Mouse (Mus musculus): ENCODE results near the gene Mob3c. TPM values are rescaled to one million over a fixed set of nuclear protein-coding genes. Genes with fewer than 3 reads are reported as not detected.

The Mob3c gene
- polyA plus RNA-seq (2012; rRNA removed), result 17.8 and 18.5 TPM in 2 replicates

- peak within 1 kb of the TSS; percentile 85 for H3K4me3 ChIP-seq (ENCODE audit: insufficient read depth, low read depth, low read length)
- TF ChIP-seq CTCF (conservative IDR thresholded peaks at IDR 0.05; ENCODE audit: insufficient read depth, insufficient read length, low read depth, low read length) (no peak), POLR2A (IDR thresholded peaks at IDR 0.05; ENCODE audit: low read depth, low read length) (peak; percentile 46)
- peak within 1 kb of the TSS; percentile 79 for H3K27ac ChIP-seq (ENCODE audit: insufficient read depth, low read depth, low read length)
- WGBS, result 1% methylated on average over 54 of the region's 57 CpGs
- DNase-seq, result peak; percentile 93
- H3K36me3 ChIP-seq (ENCODE audit: control insufficient read depth, insufficient read depth, low read length), result no peaks in the 10 kb centered on the region; the same call in 1 of the 2 replicates
- H3K27me3 ChIP-seq (replicated peaks; ENCODE audit: control insufficient read depth, insufficient read depth, low read length), result no peaks in the 10 kb centered on the region
- peaks cover 3% of the 10 kb centered on the region; the same call in 1 of the 2 replicates for H3K4me1 ChIP-seq (ENCODE audit: control insufficient read depth, insufficient read depth, low read length)
Observed at GRCm38 (mm10) chr4:115827888-115828571, at the start of gene Mob3c. Gene Mob3c (plus strand): TSS chr4:115828092.

DNA sequence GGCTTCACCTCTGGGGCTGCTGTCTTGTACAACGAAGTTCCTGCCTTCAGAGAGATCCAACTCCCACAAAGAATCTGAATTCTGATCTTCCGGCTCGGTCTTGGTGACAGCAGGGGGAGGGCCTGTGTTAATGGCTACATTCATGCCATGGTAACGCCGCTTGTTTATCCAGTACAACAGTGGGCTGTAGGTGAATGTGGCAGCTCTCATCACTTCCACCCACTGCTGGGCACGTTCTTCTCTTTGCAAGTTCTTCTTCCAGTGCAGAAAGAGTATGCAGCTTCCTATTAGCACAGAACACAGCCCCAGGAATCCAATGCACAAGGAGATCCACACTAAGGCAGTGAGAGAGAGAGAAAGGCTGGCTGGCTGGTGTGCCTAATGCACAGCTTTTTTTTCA, 47.6 kb upstream of the Mob3c start:
- no peak for TF ChIP-seq POLR2A (IDR thresholded peaks at IDR 0.05; ENCODE audit: low read depth, low read length)
- no peak for TF ChIP-seq CTCF (conservative IDR thresholded peaks at IDR 0.05; ENCODE audit: insufficient read depth, insufficient read length, low read depth, low read length)
- WGBS, result 28% methylated on average over 6 of the region's 6 CpGs
- peaks cover 3% of the 10 kb centered on the region; the same call in 1 of the 2 replicates for H3K4me1 ChIP-seq (ENCODE audit: control insufficient read depth, insufficient read depth, low read length)
- peaks cover 1% of the 10 kb centered on the region; the same call in 1 of the 2 replicates for H3K36me3 ChIP-seq (ENCODE audit: control insufficient read depth, insufficient read depth, low read length)
- H3K27me3 ChIP-seq (replicated peaks; ENCODE audit: control insufficient read depth, insufficient read depth, low read length), result no peaks in the 10 kb centered on the region
- no peak overlapping the region for H3K4me3 ChIP-seq (ENCODE audit: insufficient read depth, low read depth, low read length)
- DNase-seq, result no peak
- H3K27ac ChIP-seq (ENCODE audit: insufficient read depth, low read depth, low read length), result no peak overlapping the region

DNA sequence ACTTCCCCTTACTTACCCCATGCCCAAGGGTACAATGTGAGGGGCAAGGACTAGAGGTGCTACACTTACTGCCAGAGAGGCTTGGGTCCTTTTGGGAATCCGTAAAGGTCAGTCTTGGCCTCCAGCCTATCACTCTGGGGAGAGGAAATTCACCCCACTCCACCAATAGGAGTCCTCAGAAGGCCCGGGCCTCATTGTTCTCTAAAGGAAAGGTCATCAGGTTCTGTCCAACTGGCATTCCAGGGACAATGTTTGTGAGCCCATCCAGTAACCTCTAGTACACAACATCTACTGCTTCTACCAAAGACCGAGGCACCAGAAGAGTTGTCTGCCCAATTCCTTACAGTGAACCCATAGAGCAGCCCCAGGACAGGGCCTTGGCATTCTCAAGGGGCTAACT, 47.0 kb upstream of the Mob3c start, which contains the start of gene Tex38:
Tex38 (minus strand) TSS at position 101 of the 400 bp plus-strand sequence.
- 84% methylated on average over 3 of the region's 3 CpGs for WGBS
- DNase-seq, result no peak
- TF ChIP-seq CTCF (conservative IDR thresholded peaks at IDR 0.05; ENCODE audit: insufficient read depth, insufficient read length, low read depth, low read length), result no peak
- no peak for TF ChIP-seq POLR2A (IDR thresholded peaks at IDR 0.05; ENCODE audit: low read depth, low read length)
- H3K36me3 ChIP-seq (ENCODE audit: control insufficient read depth, insufficient read depth, low read length), result peaks cover 1% of the 10 kb centered on the region; the same call in 1 of the 2 replicates
- H3K4me3 ChIP-seq (ENCODE audit: insufficient read depth, low read depth, low read length), result no peak within 1 kb of the TSS
- H3K4me1 ChIP-seq (ENCODE audit: control insufficient read depth, insufficient read depth, low read length), result peaks cover 6% of the 10 kb centered on the region; the same call in 1 of the 2 replicates
- H3K27ac ChIP-seq (ENCODE audit: insufficient read depth, low read depth, low read length), result no peak within 1 kb of the TSS
- H3K27me3 ChIP-seq (replicated peaks; ENCODE audit: control insufficient read depth, insufficient read depth, low read length), result no peaks in the 10 kb centered on the region

- no peak for TF ChIP-seq CTCF (conservative IDR thresholded peaks at IDR 0.05; ENCODE audit: insufficient read depth, insufficient read length, low read depth, low read length)
- Histone ChIP-seq H3K4me1 (ENCODE audit: control insufficient read depth, insufficient read depth, low read length) (peaks cover 7% of the 10 kb centered on the region; the same call in 1 of the 2 replicates), H3K36me3 (ENCODE audit: control insufficient read depth, insufficient read depth, low read length) (peaks cover 1% of the 10 kb centered on the region; the same call in 1 of the 2 replicates), H3K27me3 (replicated peaks; ENCODE audit: control insufficient read depth, insufficient read depth, low read length) (no peaks in the 10 kb centered on the region), H3K4me3 (ENCODE audit: insufficient read depth, low read depth, low read length) (no peak overlapping the region), H3K27ac (ENCODE audit: insufficient read depth, low read depth, low read length) (no peak overlapping the region)
- DNase-seq, result no peak
- WGBS, result 92% methylated on average over 5 of the region's 5 CpGs
Observed at GRCm38 (mm10) chr4:115782026-115782805, 45.7 kb upstream of the Mob3c start.

DNA sequence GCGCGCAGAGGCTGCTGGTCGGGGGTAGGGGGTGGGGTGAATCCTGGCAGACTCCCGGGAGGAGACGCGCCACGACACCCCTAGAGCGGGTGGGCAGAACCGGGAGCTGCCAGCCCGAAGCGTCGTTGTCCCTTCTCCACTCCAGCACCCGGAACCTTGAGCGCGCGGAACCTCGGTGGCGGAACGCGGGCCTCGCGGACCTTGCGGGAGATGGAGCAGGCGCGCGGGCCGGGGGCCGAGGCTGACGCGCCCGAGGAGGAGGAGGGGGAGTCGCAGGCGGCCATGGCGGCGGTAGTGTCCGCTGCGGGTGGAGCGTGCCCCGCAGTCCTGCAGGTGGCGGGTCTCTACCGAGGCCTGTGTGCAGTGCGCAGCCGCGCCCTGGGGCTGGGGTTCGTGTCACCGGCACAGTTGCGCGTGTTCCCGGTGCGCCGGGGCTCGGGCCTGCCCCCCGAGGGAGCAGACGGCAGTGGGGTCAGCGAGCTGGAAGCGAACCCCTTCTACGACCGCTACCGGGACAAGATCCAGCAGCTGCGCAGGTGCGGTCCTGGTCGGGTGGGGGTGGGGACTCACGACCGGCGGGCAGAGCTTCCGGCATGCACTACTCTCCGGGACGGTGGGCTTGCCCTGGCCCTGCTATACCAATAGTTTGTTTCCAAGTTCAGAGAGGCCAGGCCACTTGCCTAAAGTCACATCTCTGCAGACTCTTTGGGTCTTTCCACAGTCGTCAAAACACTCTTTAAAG, 43.0 kb upstream of the Mob3c start, which contains the start of gene Atpaf1:
Atpaf1 (plus strand) TSS at position 44 of the 742 bp plus-strand sequence.
- Histone ChIP-seq H3K27ac (ENCODE audit: insufficient read depth, low read depth, low read length) (peak within 1 kb of the TSS; percentile 44), H3K27me3 (replicated peaks; ENCODE audit: control insufficient read depth, insufficient read depth, low read length) (no peaks in the 10 kb centered on the region), H3K4me1 (ENCODE audit: control insufficient read depth, insufficient read depth, low read length) (peaks cover 6% of the 10 kb centered on the region; the same call in 1 of the 2 replicates), H3K4me3 (ENCODE audit: insufficient read depth, low read depth, low read length) (peak within 1 kb of the TSS; percentile 86), H3K36me3 (ENCODE audit: control insufficient read depth, insufficient read depth, low read length) (peaks cover 4% of the 10 kb centered on the region; the same call in 1 of the 2 replicates)
- TF ChIP-seq CTCF (conservative IDR thresholded peaks at IDR 0.05; ENCODE audit: insufficient read depth, insufficient read length, low read depth, low read length) (no peak), POLR2A (IDR thresholded peaks at IDR 0.05; ENCODE audit: low read depth, low read length) (peak; percentile 27)
- peak; percentile 69 for DNase-seq
- under 1% methylated on average over 69 of the region's 69 CpGs for WGBS

GRCm38 (mm10) chr4:115785511-115786034, 42.3 kb upstream of the Mob3c start:
- H3K27ac ChIP-seq (ENCODE audit: insufficient read depth, low read depth, low read length), result peak overlapping the region; percentile 44; the same call in 1 of the 2 replicates
- WGBS, result 33% methylated on average over 7 of the region's 7 CpGs

More at GRCm38 (mm10) chr4:115785511-115786034, 42.3 kb upstream of the Mob3c start:
- TF ChIP-seq CTCF (conservative IDR thresholded peaks at IDR 0.05; ENCODE audit: insufficient read depth, insufficient read length, low read depth, low read length) (no peak), POLR2A (IDR thresholded peaks at IDR 0.05; ENCODE audit: low read depth, low read length) (no peak)
- peaks cover 4% of the 10 kb centered on the region; the same call in 1 of the 2 replicates for H3K4me1 ChIP-seq (ENCODE audit: control insufficient read depth, insufficient read depth, low read length)
- no peaks in the 10 kb centered on the region for H3K27me3 ChIP-seq (replicated peaks; ENCODE audit: control insufficient read depth, insufficient read depth, low read length)
- H3K4me3 ChIP-seq (ENCODE audit: insufficient read depth, low read depth, low read length), result peak overlapping the region; percentile 86
- peaks cover 4% of the 10 kb centered on the region; the same call in 1 of the 2 replicates for H3K36me3 ChIP-seq (ENCODE audit: control insufficient read depth, insufficient read depth, low read length)
- peak; percentile 22 for DNase-seq
